Mouse (Mus musculus) myocyte (in vitro differentiated cells): ENCODE data around the gene Herc6.

Experiments used
- MAX ChIP-seq: IDR thresholded peaks from one replicate; pipeline ENCODE4 v1.6.1; 2011; ENCODE audit warnings: low read depth, mild to moderate bottlenecking, control low read depth
- MYOD1 ChIP-seq, 3 experiments: IDR thresholded peaks; one replicate each; pipeline ENCODE4 v1.6.1; 2011; ENCODE audit warnings: control low read depth in 2 of 3, low read depth in 2 of 3, mild to moderate bottlenecking in 2 of 3, moderate library complexity in 1 of 3; ENCODE audit not compliant: insufficient read length in 2 of 3, control insufficient read depth in 1 of 3
- MYOG ChIP-seq, 3 experiments: IDR thresholded peaks; one replicate each; pipeline ENCODE4 v1.6.1; 2011; ENCODE audit warnings: control low read depth in 2 of 3, low read depth in 2 of 3, mild to moderate bottlenecking in 2 of 3; ENCODE audit not compliant: insufficient read length in 2 of 3, control insufficient read depth in 1 of 3, insufficient read depth in 1 of 3
- POLR2A ChIP-seq: IDR thresholded peaks from one replicate; pipeline ENCODE4 v1.6.1; 2011; ENCODE audit warnings: low read depth, mild to moderate bottlenecking, control low read depth, moderate library complexity; ENCODE audit not compliant: insufficient read length
- POLR2AphosphoS2 ChIP-seq: IDR thresholded peaks from one replicate; pipeline ENCODE4 v1.6.1; 2011; ENCODE audit warnings: low read depth, control low read depth; ENCODE audit not compliant: insufficient read length
- TCF3 ChIP-seq: IDR thresholded peaks from one replicate; pipeline ENCODE4 v1.6.1; 2011; ENCODE audit warnings: low read depth, control low read depth; ENCODE audit not compliant: insufficient read length

DNA sequence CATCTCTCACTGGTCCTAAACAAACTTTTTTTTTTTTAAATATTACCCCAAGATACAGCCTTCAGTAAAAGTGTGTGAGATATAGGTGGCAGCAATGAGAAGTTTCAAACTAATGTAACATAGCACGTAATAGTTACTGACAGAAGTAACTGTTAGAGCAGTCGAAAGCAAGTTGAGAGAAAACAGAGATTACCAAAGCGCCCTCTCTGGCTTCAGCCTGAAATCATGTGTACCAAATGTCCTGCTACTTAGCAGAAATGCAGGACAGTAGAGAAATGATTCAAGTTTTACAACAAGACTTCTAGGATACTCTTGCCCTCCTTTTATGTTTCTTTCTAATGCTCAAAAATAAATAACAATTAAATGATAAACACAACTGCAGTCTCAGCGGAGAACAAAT lies 49.8 kb upstream of the Herc6 start:
- no peak for TF ChIP-seq POLR2A
- no peak for TF ChIP-seq MYOD1 (IDR thresholded peaks at IDR 0.05; ENCODE audit: control insufficient read depth in 1 of 3, insufficient read length in 2 of 3, low read depth in 2 of 3)
- no peak for TF ChIP-seq MYOG (IDR thresholded peaks at IDR 0.05; ENCODE audit: control insufficient read depth in 1 of 3, insufficient read depth in 1 of 3, insufficient read length in 2 of 3, low read depth in 2 of 3)
- no peak for TF ChIP-seq TCF3
- no peak for TF ChIP-seq POLR2AphosphoS2
- TF ChIP-seq MAX, result no peak
